Mouse (Mus musculus) hindbrain, embryonic 16.5 days (tissue): Measurements from ENCODE around the gene Adora3. TPM values are rescaled to one million over a fixed set of nuclear protein-coding genes. Genes with fewer than 3 reads are reported as not detected.

Experiments used
- ATAC-seq: fragments of 200-750 bp; cut with Nextera tagmentation; 2 replicates; pipeline ENCODE4 v1.8.0; 2017; ENCODE audit warnings: moderate TSS enrichment, moderate library complexity
- H3K27ac ChIP-seq: fragments of 300-500 bp; sonication (generic); 2 replicates; pipeline ENCODE4 v1.5.1; 2014; ENCODE audit warnings: low read depth, mild to moderate bottlenecking, control low read depth, low read length, moderate library complexity
- H3K27me3 ChIP-seq: fragments of 300-500 bp; sonication (generic); replicated peaks from 2 replicates; pipeline ENCODE4 v1.6.1; 2014; ENCODE audit warnings: low read length; ENCODE audit not compliant: control insufficient read depth, insufficient read depth
- H3K36me3 ChIP-seq: fragments of 300-500 bp; sonication (generic); 2 replicates; pipeline ENCODE4 v1.6.1; 2014; ENCODE audit warnings: mild to moderate bottlenecking, low read length, moderate library complexity, mixed read lengths; ENCODE audit not compliant: control insufficient read depth, insufficient read depth
- H3K4me1 ChIP-seq: fragments of 300-500 bp; sonication (generic); 2 replicates; pipeline ENCODE4 v1.6.1; 2014; ENCODE audit warnings: low read depth, low read length; ENCODE audit not compliant: control insufficient read depth, insufficient read depth
- H3K4me2 ChIP-seq: fragments of 300-500 bp; sonication (generic); 2 replicates; pipeline ENCODE4 v1.6.1; 2014; ENCODE audit warnings: mild to moderate bottlenecking, low read length, control low read depth, moderate library complexity
- H3K4me3 ChIP-seq: fragments of 300-500 bp; sonication (generic); 2 replicates; pipeline ENCODE4 v1.5.1; 2014; ENCODE audit warnings: mild to moderate bottlenecking, low read length, control low read depth, moderate library complexity
- H3K9ac ChIP-seq: fragments of 300-500 bp; sonication (generic); 2 replicates; pipeline ENCODE4 v1.6.1; 2014; ENCODE audit warnings: low read depth, mild to moderate bottlenecking, control low read depth, low read length, moderate library complexity
- H3K9me3 ChIP-seq: fragments of 300-500 bp; sonication (generic); 2 replicates; pipeline ENCODE4 v1.6.1; 2014; ENCODE audit warnings: mild to moderate bottlenecking, low read length, moderate library complexity; ENCODE audit not compliant: control insufficient read depth
- WGBS: fragments of 180-500 bp; shearing (Covaris S2); extraction: QIAGEN DNeasy Blood & Tissue Kit; methylation state at CpG from one replicate; pipeline ENCODE4 v1.1.7; 2014; 5-methylcytosine and 5-hydroxymethylcytosine counted together
- polyA plus RNA-seq: library from polyadenylated mRNA; unstranded; fragments of >200 nt; fragmentation: Nextera tagmentation; extraction: Ambion mirVana; gene quantifications from 2 replicates; pipeline ENCODE4 v1.2.1, GENCODE M21; 2015

The Adora3 gene
- polyA plus RNA-seq, 1 experiment from 2014 or later = 0.26 TPM

DNA sequence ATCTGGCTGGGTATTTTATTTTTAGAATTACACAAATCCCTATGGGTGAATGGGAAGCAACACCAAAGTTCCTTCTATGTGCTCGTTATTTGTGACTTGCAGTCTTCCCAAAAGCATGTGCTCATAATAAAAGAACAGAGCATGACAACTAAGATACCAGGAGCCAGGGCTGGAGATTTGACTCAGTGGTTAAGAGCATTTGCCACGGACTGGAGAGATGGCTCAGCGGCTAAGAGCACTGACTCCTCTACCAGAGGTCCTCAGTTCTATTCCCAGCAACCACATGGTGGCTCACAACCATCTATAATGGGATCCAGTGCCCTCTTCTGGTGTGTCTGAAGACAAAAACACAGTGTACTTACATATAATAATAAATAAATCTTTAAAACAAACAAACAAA, 26.2 kb downstream of the Adora3 start:
- 86% methylated on average over 3 of the region's 3 CpGs for WGBS
- H3K27ac ChIP-seq = no peak overlapping the region
- H3K9me3 ChIP-seq = no peaks in the 10 kb centered on the region
- ATAC-seq = no peak
- H3K27me3 ChIP-seq = no peaks in the 10 kb centered on the region
- H3K4me2 ChIP-seq = no peak overlapping the region
- no peak overlapping the region for H3K4me3 ChIP-seq
- H3K4me1 ChIP-seq = no peaks in the 10 kb centered on the region
- no peaks in the 10 kb centered on the region for H3K36me3 ChIP-seq
- no peak overlapping the region for H3K9ac ChIP-seq

DNA sequence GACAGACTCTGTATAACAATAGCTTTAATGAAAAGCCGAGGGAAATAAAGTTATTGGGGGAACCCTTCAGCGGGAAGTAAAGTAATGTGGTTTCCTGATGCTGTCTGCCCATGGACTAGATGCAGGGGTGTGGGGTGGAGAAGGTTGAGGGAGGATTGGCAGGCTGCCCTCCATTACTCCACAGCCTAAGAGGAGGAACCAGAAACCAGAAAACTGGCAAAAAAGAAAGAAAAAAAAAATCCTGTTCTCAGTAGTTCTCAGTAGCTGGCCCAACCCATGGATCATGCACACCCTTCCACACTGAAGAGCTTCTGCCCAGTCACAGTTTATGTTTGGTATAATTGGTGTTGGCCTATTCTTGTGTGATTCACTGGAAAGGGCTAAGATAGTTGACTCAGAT, 27.7 kb downstream of the Adora3 start:
- no peaks in the 10 kb centered on the region for H3K9me3 ChIP-seq
- H3K9ac ChIP-seq = no peak overlapping the region
- no peak overlapping the region for H3K27ac ChIP-seq
- no peaks in the 10 kb centered on the region for H3K27me3 ChIP-seq
- H3K4me2 ChIP-seq = no peak overlapping the region
- no peaks in the 10 kb centered on the region for H3K4me1 ChIP-seq
- 74% methylated on average over 2 of the region's 2 CpGs for WGBS
- H3K4me3 ChIP-seq = no peak overlapping the region
- no peaks in the 10 kb centered on the region for H3K36me3 ChIP-seq
- ATAC-seq = no peak

DNA sequence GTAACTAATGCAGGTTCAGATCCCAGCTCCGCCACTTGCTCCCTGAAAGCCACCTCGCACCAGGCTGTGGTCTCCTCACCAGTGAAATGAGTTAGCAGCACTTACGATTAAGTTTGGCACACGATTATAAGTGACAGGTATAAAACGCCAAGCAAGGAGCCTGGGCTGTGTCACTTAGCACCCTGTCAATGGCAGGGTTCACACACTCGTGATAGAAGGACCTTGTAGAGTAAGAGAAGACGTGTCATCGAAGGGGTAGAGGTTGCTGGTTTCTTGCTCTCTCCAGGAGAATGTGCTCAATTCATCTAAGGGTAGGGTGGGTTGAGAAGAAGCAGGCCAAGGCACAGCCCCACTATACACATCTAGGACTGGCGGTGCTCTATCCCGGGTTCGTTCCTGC, 28.2 kb downstream of the Adora3 start:
- no peak overlapping the region for H3K4me3 ChIP-seq
- H3K27ac ChIP-seq = no peak overlapping the region
- H3K4me1 ChIP-seq = no peaks in the 10 kb centered on the region
- 94% methylated on average over 11 of the region's 11 CpGs for WGBS
- no peaks in the 10 kb centered on the region for H3K27me3 ChIP-seq
- H3K36me3 ChIP-seq = no peaks in the 10 kb centered on the region
- H3K9me3 ChIP-seq = no peaks in the 10 kb centered on the region
- H3K4me2 ChIP-seq = no peak overlapping the region
- H3K9ac ChIP-seq = no peak overlapping the region
- no peak for ATAC-seq

DNA sequence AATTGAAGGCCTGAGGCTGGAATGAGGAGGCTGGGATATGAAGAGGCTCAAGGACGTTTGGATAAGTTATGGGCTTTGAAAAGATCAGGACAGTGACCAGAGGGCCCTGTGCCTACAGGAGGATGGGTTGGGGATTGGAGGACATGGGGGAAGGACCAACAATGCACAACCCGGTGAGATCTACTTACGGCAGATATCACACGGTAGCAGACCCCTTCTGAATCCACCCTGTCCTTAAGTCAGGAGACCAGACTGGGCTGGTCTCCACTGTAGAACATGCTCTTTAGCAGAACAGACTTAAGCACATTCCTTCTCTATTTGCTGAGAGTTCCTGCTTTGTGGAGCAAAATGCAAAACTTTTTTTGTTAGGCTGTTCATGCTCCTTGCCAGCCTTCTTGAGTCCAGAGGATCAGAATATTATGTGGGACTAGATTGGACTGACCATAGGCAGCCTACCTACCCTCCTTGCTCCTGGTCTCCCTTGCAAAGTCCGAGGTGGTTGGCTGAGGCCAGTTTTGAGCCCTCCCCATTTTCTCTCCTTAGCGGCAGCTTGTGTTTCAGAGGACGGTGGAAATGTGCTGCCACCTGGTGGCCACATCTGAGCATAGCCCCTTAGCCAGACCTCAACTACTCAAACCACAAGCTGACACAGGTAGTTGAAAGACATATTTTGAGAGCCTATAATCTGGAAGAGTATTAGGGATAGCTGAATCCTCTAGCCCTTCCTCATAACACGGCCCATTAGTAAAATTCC, 28.9 kb downstream of the Adora3 start:
- H3K4me3 ChIP-seq = no peak overlapping the region
- H3K36me3 ChIP-seq = no peaks in the 10 kb centered on the region
- WGBS = 40% methylated on average over 8 of the region's 8 CpGs
- H3K27me3 ChIP-seq = no peaks in the 10 kb centered on the region
- no peaks in the 10 kb centered on the region for H3K4me1 ChIP-seq
- no peaks in the 10 kb centered on the region for H3K9me3 ChIP-seq
- H3K9ac ChIP-seq = no peak overlapping the region
- no peak overlapping the region for H3K27ac ChIP-seq
- H3K4me2 ChIP-seq = peak overlapping the region; percentile 23; the same call in 1 of the 2 replicates
- peak; percentile 74 for ATAC-seq

DNA sequence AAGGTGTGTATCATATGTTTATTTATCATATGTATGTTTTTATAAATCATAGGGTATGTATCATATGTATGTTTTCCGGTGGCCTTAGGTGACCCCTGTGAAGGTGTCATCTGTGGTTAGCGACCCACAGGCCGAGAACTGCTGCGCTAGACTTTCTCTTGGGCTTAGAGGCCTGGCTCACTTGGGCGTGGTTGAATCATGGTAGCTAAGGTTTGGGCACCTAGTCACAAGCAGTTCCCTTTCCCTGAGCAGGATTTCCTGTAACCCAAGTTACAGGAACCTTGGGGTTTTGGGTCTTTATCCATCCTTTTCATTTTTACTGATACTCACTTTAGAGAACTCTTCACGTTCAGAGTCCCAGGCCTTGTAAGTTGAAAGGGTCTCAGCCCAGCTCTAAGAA, 29.6 kb downstream of the Adora3 start:
- Histone ChIP-seq H3K36me3 (no peaks in the 10 kb centered on the region), H3K4me3 (no peak overlapping the region), H3K4me2 (no peak overlapping the region), H3K9me3 (no peaks in the 10 kb centered on the region), H3K27ac (no peak overlapping the region), H3K9ac (no peak overlapping the region), H3K27me3 (no peaks in the 10 kb centered on the region), H3K4me1 (no peaks in the 10 kb centered on the region)
- no peak for ATAC-seq
- WGBS = 74% methylated on average over 6 of the region's 6 CpGs

DNA sequence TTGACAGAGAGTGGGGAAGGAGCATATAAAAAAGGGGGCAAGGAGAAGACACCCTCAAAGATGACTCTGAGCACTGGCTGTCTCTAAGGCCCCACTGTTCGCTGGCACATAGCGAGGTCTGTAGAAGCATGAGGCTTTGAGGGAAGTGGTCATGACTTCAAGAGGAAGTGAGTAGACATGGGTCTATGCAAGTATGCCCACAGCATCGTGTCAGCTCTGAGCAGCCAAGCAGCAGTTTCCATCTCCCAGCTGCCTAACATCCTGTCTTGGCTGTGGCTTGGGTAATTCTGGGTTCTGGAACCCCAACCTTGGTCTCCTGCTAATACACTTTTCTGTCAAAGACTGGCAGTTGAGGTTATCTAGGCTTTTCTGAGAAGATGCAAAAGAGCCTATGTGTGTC, 30.1 kb downstream of the Adora3 start:
- H3K4me3 ChIP-seq = no peak overlapping the region
- H3K36me3 ChIP-seq = no peaks in the 10 kb centered on the region
- ATAC-seq = no peak
- no peaks in the 10 kb centered on the region for H3K27me3 ChIP-seq
- no peaks in the 10 kb centered on the region for H3K9me3 ChIP-seq
- no peaks in the 10 kb centered on the region for H3K4me1 ChIP-seq
- no peak overlapping the region for H3K9ac ChIP-seq
- no peak overlapping the region for H3K27ac ChIP-seq
- H3K4me2 ChIP-seq = no peak overlapping the region
- WGBS = 83% methylated on average over 3 of the region's 3 CpGs

DNA sequence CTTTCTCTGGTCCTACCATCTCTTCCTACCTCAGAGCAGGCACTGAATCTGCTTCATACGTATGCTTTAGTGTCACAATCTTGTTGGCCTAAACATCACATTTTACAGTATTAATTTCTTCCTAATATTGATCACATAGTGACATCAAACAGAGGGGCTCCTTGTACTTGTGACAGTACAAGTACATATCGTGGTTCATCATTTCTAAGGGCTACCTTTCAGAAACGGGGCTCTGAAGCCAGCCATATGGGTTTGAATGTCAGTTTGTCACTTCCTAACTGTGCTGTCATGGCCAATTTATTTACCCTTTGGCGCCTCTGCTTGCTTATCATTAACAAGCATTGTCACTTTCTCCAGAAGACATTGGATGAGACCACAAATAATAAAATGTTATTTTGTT, 30.8 kb downstream of the Adora3 start:
- H3K36me3 ChIP-seq = no peaks in the 10 kb centered on the region
- H3K27ac ChIP-seq = no peak overlapping the region
- H3K4me2 ChIP-seq = no peak overlapping the region
- H3K9ac ChIP-seq = no peak overlapping the region
- H3K27me3 ChIP-seq = no peaks in the 10 kb centered on the region
- WGBS = 75% methylated on average over 4 of the region's 4 CpGs
- ATAC-seq = no peak
- no peaks in the 10 kb centered on the region for H3K4me1 ChIP-seq
- H3K4me3 ChIP-seq = no peak overlapping the region
- no peaks in the 10 kb centered on the region for H3K9me3 ChIP-seq

DNA sequence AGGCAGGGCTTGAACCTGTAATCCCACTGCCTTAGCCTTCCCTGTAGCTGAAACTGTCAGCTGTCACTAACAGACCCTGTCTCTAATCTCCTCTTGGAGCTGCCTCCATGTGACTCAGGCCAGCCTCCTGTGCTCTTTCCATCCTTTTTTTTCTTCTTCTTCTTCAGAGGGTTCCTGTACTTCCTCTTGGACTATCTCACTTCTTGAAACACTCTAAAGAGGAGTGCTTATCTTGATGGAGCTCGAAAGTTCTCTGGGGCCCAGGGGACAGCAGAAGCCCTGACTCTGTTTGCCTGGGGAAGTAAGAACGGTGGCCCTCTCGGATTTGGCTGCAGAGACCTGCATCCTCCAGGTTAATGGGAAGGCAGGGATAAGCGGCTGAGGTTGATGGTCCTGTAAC, 33.6 kb downstream of the Adora3 start:
- Histone ChIP-seq H3K4me2 (no peak overlapping the region), H3K4me3 (no peak overlapping the region), H3K9ac (no peak overlapping the region), H3K4me1 (no peaks in the 10 kb centered on the region), H3K27ac (no peak overlapping the region), H3K9me3 (no peaks in the 10 kb centered on the region), H3K27me3 (no peaks in the 10 kb centered on the region), H3K36me3 (no peaks in the 10 kb centered on the region)
- no peak for ATAC-seq
- 88% methylated on average over 4 of the region's 4 CpGs for WGBS

DNA sequence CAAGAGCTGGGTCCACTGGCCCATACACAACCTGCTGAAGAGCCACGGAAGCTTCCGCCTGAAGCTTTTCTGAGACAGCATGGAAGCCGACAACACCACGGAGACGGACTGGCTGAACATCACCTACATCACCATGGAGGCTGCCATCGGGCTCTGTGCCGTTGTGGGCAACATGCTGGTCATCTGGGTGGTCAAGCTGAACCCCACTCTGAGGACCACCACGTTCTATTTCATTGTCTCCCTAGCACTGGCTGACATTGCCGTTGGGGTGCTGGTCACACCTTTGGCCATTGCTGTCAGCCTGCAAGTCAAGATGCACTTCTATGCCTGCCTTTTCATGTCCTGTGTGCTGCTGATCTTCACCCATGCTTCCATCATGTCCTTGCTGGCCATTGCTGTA, 34.1 kb downstream of the Adora3 start:
- 89% methylated on average over 9 of the region's 9 CpGs for WGBS
- no peak overlapping the region for H3K4me2 ChIP-seq
- no peak for ATAC-seq
- H3K4me3 ChIP-seq = no peak overlapping the region
- no peaks in the 10 kb centered on the region for H3K27me3 ChIP-seq
- H3K27ac ChIP-seq = no peak overlapping the region
- H3K36me3 ChIP-seq = no peaks in the 10 kb centered on the region
- H3K9ac ChIP-seq = no peak overlapping the region
- H3K9me3 ChIP-seq = no peaks in the 10 kb centered on the region
- H3K4me1 ChIP-seq = no peaks in the 10 kb centered on the region
